Mouse (Mus musculus) hindbrain, embryonic 12.5 days (tissue): ENCODE data around the gene Nedd9. TPM values are rescaled to one million over a fixed set of nuclear protein-coding genes. Genes with fewer than 3 reads are reported as not detected.

Experiments
- ATAC-seq: fragments of 200-750 bp; cut with Nextera tagmentation; 2 replicates; pipeline ENCODE4 v1.8.0; 2017; ENCODE audit warnings: moderate TSS enrichment; ENCODE audit not compliant: low FRiP score
- H3K27ac ChIP-seq: fragments of 300-500 bp; sonication (generic); 2 replicates; pipeline ENCODE4 v1.5.1; 2016; ENCODE audit warnings: mild to moderate bottlenecking
- H3K27me3 ChIP-seq: fragments of 300-500 bp; sonication (generic); 2 replicates; pipeline ENCODE4 v1.6.1; 2016; ENCODE audit warnings: mild to moderate bottlenecking
- H3K36me3 ChIP-seq: fragments of 300-500 bp; sonication (generic); 2 replicates; pipeline ENCODE4 v1.6.1; 2016; ENCODE audit warnings: mild to moderate bottlenecking
- H3K4me1 ChIP-seq: fragments of 300-500 bp; sonication (generic); 2 replicates; pipeline ENCODE4 v1.6.1; 2016
- H3K4me2 ChIP-seq: fragments of 300-500 bp; sonication (generic); replicated peaks from 2 replicates; pipeline ENCODE4 v1.6.1; 2016; ENCODE audit warnings: mild to moderate bottlenecking
- H3K4me3 ChIP-seq: fragments of 300-500 bp; sonication (generic); 2 replicates; pipeline ENCODE4 v1.5.1; 2016; ENCODE audit warnings: mild to moderate bottlenecking
- H3K9ac ChIP-seq: fragments of 300-500 bp; sonication (generic); 2 replicates; pipeline ENCODE4 v1.6.1; 2016; ENCODE audit warnings: mild to moderate bottlenecking, moderate library complexity
- H3K9me3 ChIP-seq: fragments of 300-500 bp; sonication (generic); replicated peaks from 2 replicates; pipeline ENCODE4 v1.6.1; 2016; ENCODE audit warnings: mild to moderate bottlenecking
- WGBS: fragments of 180-500 bp; shearing (Covaris S2); methylation state at CpG from one replicate; pipeline ENCODE4 v1.1.7; 2016; 5-methylcytosine and 5-hydroxymethylcytosine counted together
- polyA plus RNA-seq: library from polyadenylated mRNA; unstranded; fragments of >200 nt; fragmentation: Nextera tagmentation; extraction: Ambion mirVana; gene quantifications from 2 replicates; pipeline ENCODE4 v1.2.1, GENCODE M21; 2016

Nedd9 gene
- polyA plus RNA-seq, 1 experiment from 2014 or later = 17.9 TPM

- no peak overlapping the region for H3K27ac ChIP-seq
- H3K9me3 ChIP-seq = no peaks in the 10 kb centered on the region
- no peak overlapping the region for H3K9ac ChIP-seq
- 84% methylated on average over 3 of the region's 3 CpGs for WGBS
- ATAC-seq = no peak
- 0 out of 2 replicates have a peak, but pooled peaks cover 11% of the 10 kb centered on the region for H3K4me1 ChIP-seq
- no peak overlapping the region for H3K4me2 ChIP-seq
- H3K4me3 ChIP-seq = no peak overlapping the region
- no peaks in the 10 kb centered on the region for H3K27me3 ChIP-seq
- H3K36me3 ChIP-seq = no peaks in the 10 kb centered on the region
Measured at GRCm38 (mm10) chr13:41343887-41344266, 143.3 kb downstream of the Nedd9 start.

DNA sequence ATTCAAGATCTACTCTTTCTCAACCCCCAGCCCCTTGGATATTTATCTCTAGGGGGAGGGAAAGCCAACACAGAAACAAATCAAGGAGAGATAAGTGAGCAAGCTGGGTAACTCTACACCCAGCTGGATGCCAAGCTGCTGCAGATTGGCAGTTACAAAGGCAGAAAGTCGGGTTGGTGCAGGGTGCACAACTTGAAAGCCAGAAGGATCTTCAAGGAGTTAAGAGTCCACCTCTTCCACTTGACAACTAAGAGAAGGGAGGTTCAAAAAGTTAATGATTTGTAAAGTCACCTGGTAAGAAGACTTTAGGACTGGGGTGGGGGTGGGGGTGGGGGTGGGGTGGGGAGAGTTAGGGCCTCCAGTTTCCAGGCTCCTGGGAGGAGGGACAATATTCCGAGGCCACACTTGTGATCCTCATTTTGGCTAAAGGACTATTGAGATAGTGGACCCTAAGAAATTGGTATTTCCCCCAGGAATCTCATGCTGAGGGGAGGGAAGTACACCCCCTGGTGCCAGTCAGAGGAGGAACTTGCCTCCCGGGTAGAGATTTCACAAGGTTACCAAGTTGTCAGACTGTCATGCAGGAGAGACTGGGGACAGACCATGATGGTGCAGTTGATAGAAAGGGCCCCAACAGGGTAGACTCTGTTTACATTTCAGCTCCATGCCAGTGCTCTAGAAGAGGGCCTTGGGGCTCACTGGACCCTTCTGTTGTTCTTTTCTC lies 143.8 kb downstream of the Nedd9 start:
- 63% methylated on average over 3 of the region's 3 CpGs for WGBS
- no peak for ATAC-seq

GRCm38 (mm10) chr13:41341422-41341821 lies 145.7 kb downstream of the Nedd9 start:
- no peak overlapping the region for H3K27ac ChIP-seq
- ATAC-seq = no peak
- H3K9ac ChIP-seq = no peak overlapping the region
- peaks cover 9% of the 10 kb centered on the region; the same call in 1 of the 2 replicates for H3K36me3 ChIP-seq
- no peaks in the 10 kb centered on the region for H3K9me3 ChIP-seq
- 82% methylated on average over 9 of the region's 9 CpGs for WGBS
- no peak overlapping the region for H3K4me2 ChIP-seq
- no peaks in the 10 kb centered on the region for H3K27me3 ChIP-seq
- H3K4me3 ChIP-seq = no peak overlapping the region
- H3K4me1 ChIP-seq = 0 out of 2 replicates have a peak, but pooled peaks cover 11% of the 10 kb centered on the region

More for the DNA sequence above, 143.8 kb downstream of the Nedd9 start:
- Histone ChIP-seq H3K9me3 (no peaks in the 10 kb centered on the region), H3K4me2 (no peak overlapping the region), H3K27ac (no peak overlapping the region), H3K4me3 (no peak overlapping the region), H3K27me3 (no peaks in the 10 kb centered on the region), H3K36me3 (no peaks in the 10 kb centered on the region), H3K4me1 (0 out of 2 replicates have a peak, but pooled peaks cover 11% of the 10 kb centered on the region), H3K9ac (no peak overlapping the region)

DNA sequence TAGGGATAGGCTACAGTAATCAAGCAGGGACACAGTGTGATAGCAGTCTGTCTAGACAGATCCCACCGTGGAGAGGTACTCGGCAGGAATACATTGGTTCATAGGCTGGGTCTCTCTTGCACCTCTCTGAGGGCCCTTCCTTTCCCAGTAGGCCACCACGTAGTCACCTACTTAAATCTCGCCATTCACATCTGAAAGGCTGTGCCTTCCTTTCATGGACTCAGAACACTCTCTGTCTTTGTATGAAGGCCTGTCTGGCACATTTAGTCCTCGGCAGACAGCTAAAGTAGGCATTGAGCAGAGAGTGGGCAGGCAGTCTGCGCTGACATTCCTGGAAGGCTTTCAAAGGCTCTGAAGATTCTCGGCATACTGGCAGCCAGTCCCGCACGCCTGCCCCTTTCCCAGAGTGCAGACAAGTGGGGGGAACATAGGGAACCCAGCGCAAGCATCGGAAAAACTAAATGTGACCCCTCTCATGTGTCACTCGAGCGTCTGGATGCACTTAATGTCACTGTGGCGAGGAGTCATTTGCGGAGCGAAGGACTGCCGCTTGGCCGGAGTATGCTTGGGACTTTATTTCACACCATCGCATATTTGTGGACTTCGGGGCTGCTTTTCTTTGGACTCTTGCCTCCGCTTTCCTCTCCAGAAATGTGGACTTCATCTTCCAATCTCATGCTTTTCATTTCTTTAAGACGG lies 147.4 kb downstream of the Nedd9 start:
- Histone ChIP-seq H3K36me3 (peaks cover 9% of the 10 kb centered on the region; the same call in 1 of the 2 replicates), H3K4me2 (no peak overlapping the region), H3K27ac (peak overlapping the region; percentile 52; the same call in 1 of the 2 replicates), H3K27me3 (no peaks in the 10 kb centered on the region), H3K9ac (no peak overlapping the region), H3K4me1 (0 out of 2 replicates have a peak, but pooled peaks cover 3% of the 10 kb centered on the region), H3K9me3 (no peaks in the 10 kb centered on the region), H3K4me3 (no peak overlapping the region)
- 62% methylated on average over 22 of the region's 22 CpGs for WGBS
- ATAC-seq = peak; percentile 68

- no peaks in the 10 kb centered on the region for H3K27me3 ChIP-seq
- 0 out of 2 replicates have a peak, but pooled peaks have one; percentile 19 for ATAC-seq
- no peaks in the 10 kb centered on the region for H3K9me3 ChIP-seq
- H3K36me3 ChIP-seq = peaks cover 9% of the 10 kb centered on the region; the same call in 1 of the 2 replicates
- 0 out of 2 replicates have a peak, but pooled peaks cover 3% of the 10 kb centered on the region for H3K4me1 ChIP-seq
- peak overlapping the region; percentile 52; the same call in 1 of the 2 replicates for H3K27ac ChIP-seq
- WGBS = 79% methylated on average over 5 of the region's 5 CpGs
- no peak overlapping the region for H3K4me2 ChIP-seq
- H3K4me3 ChIP-seq = no peak overlapping the region
- H3K9ac ChIP-seq = no peak overlapping the region
Measured at GRCm38 (mm10) chr13:41339195-41339594, 148.0 kb downstream of the Nedd9 start.

- Histone ChIP-seq H3K9ac (no peak overlapping the region), H3K27me3 (no peaks in the 10 kb centered on the region), H3K4me3 (no peak overlapping the region), H3K27ac (no peak overlapping the region), H3K9me3 (no peaks in the 10 kb centered on the region), H3K4me1 (no peaks in the 10 kb centered on the region), H3K36me3 (peaks cover 9% of the 10 kb centered on the region; the same call in 1 of the 2 replicates), H3K4me2 (no peak overlapping the region)
- ATAC-seq = no peak
- WGBS = 84% methylated on average over 2 of the region's 2 CpGs
Measured at GRCm38 (mm10) chr13:41337407-41337806, 149.8 kb downstream of the Nedd9 start.

- WGBS = 67% methylated on average over 6 of the region's 6 CpGs
- Histone ChIP-seq H3K27ac (no peak overlapping the region), H3K4me2 (no peak overlapping the region), H3K36me3 (peaks cover 9% of the 10 kb centered on the region; the same call in 1 of the 2 replicates), H3K4me1 (0 out of 2 replicates have a peak, but pooled peaks cover 4% of the 10 kb centered on the region), H3K9ac (no peak overlapping the region), H3K27me3 (no peaks in the 10 kb centered on the region), H3K9me3 (no peaks in the 10 kb centered on the region), H3K4me3 (no peak overlapping the region)
- no peak for ATAC-seq
Measured at GRCm38 (mm10) chr13:41336260-41336659, 150.9 kb downstream of the Nedd9 start.

- Histone ChIP-seq H3K36me3 (peaks cover 9% of the 10 kb centered on the region; the same call in 1 of the 2 replicates), H3K9me3 (no peaks in the 10 kb centered on the region), H3K4me2 (no peak overlapping the region), H3K27me3 (no peaks in the 10 kb centered on the region), H3K4me1 (peaks cover 8% of the 10 kb centered on the region), H3K27ac (no peak overlapping the region), H3K4me3 (no peak overlapping the region), H3K9ac (no peak overlapping the region)
- ATAC-seq = no peak
- WGBS = 88% methylated on average over 5 of the region's 5 CpGs
Measured at GRCm38 (mm10) chr13:41335767-41336166, 151.4 kb downstream of the Nedd9 start.

- Histone ChIP-seq H3K4me2 (no peak overlapping the region), H3K9me3 (no peaks in the 10 kb centered on the region), H3K27ac (no peak overlapping the region), H3K4me3 (no peak overlapping the region), H3K4me1 (peaks cover 11% of the 10 kb centered on the region), H3K36me3 (peaks cover 9% of the 10 kb centered on the region; the same call in 1 of the 2 replicates), H3K27me3 (no peaks in the 10 kb centered on the region), H3K9ac (no peak overlapping the region)
- ATAC-seq = no peak
- WGBS = 91% methylated on average over 5 of the region's 5 CpGs
Measured at GRCm38 (mm10) chr13:41334641-41335000, 152.5 kb downstream of the Nedd9 start.

DNA sequence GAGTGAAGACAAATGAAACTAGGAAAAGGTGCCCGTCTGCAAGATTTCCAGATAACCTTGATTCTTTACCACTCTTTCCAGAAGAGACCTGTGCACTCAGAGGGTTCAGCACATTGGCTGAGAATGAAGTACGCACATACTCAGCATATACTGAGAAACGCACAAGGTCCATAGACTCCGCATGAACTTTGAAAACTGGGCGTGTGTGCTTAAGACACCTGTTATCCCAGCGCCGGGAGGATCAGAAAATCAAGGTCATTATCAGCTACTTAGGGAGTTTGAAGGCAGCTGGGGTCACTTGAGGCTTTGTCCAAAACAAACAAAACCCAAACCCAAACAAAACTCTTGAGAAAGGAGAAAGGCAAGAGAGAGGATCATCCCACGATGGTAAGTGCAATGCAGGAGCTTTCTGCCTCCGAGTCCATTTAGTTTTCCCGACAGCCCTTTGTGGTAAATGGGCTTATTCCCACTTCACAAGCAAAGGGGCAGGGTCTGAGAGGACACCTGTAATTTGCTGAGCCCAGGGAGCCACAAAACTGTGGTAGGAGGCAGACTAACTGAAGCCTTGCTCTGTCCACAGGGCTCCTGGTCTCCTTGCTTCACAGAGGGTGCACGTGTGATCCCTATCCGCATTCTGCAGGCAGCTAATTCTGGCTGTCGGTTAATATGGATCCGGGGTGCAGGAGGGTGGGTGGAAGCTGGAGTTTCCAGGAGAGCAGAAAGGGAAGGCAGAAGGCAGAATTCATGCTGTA lies 153.1 kb downstream of the Nedd9 start:
- no peaks in the 10 kb centered on the region for H3K9me3 ChIP-seq
- no peak overlapping the region for H3K27ac ChIP-seq
- H3K36me3 ChIP-seq = peaks cover 9% of the 10 kb centered on the region; the same call in 1 of the 2 replicates
- H3K9ac ChIP-seq = no peak overlapping the region
- peaks cover 14% of the 10 kb centered on the region for H3K4me1 ChIP-seq
- WGBS = 86% methylated on average over 14 of the region's 14 CpGs
- no peak overlapping the region for H3K4me2 ChIP-seq
- no peaks in the 10 kb centered on the region for H3K27me3 ChIP-seq
- H3K4me3 ChIP-seq = no peak overlapping the region
- ATAC-seq = no peak

DNA sequence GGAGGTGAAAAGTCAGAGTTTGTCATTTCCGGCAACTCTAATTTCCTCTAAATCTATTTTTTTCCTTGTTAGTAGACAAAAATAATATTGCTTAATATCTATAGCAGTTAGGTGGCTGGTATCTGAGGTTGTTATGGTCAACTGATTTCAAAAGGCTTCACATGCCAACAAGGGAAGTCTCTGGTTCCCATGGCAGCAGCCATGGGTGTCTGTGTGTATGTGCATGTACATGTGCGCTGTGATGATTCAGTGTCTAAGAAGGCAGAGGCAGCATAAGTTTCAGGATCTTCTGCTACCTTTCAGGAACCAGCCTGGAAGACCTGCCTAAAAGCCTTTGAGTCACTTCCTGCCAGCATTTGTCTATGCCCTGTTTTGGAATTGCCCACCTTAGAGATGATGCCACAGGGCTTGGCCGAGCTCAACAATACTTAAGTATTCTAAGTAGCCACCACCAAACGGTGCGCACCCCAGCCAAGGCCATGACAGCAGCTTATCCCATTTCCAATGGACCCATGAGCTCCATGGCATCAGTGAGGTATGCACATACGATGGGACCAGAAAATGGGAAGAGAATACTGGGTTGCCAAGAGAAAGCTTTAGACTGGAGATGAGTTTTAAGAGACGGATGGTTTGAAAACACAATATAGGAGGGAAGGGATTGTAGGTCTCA lies 155.4 kb downstream of the Nedd9 start:
- H3K4me1 ChIP-seq = peaks cover 24% of the 10 kb centered on the region
- no peak overlapping the region for H3K9ac ChIP-seq
- no peak overlapping the region for H3K4me2 ChIP-seq
- no peaks in the 10 kb centered on the region for H3K27me3 ChIP-seq
- no peaks in the 10 kb centered on the region for H3K9me3 ChIP-seq
- WGBS = 91% methylated on average over 7 of the region's 7 CpGs
- H3K36me3 ChIP-seq = no peaks in the 10 kb centered on the region
- no peak for ATAC-seq
- H3K4me3 ChIP-seq = no peak overlapping the region
- H3K27ac ChIP-seq = no peak overlapping the region
